In genomic region chr1:164988982-164989381, GRCm38 (mm10) we compare ENCODE assay signal across 18 mouse cellular contexts. TPM values are rescaled to one million over a fixed set of nuclear protein-coding genes. Genes with fewer than 3 reads are reported as not detected.
DNase-seq lines count a peak whose midpoint lies in the region; ATAC-seq and TF ChIP-seq lines count a peak whose summit lies in the region.
"Had no signal": no experiment of that assay in that cellular context is flagged by ENCODE, and none has a peak within 500 bp of the region (broad histone marks: within the 10 kb centered on the region; RNA-seq: fewer than 3 reads in every experiment).

No protein-coding gene starts in this region.

- H3K27ac ChIP-seq in forebrain, postnatal 0 days (ENCODE audit: low read depth, low read length), result peak overlapping the region; percentile 42; the same call in 1 of the 2 replicates
- no peak overlapping the region for H3K27ac ChIP-seq in forebrain, embryonic 13.5 days
- H3K27ac ChIP-seq: embryonic facial prominence, embryonic 12.5 days; forebrain, embryonic 12.5 days; kidney, embryonic 15.5 days; limb, embryonic 10.5 days; liver, embryonic 13.5 days; macrophage; neural tube, embryonic 13.5 days had no signal

- 51% methylated on average over 1 of the region's 1 CpGs for WGBS in forebrain, postnatal 0 days
- 94% methylated on average over 1 of the region's 1 CpGs for WGBS in forebrain, embryonic 13.5 days

- no peak for TF ChIP-seq CTCF in forebrain, postnatal 0 days (IDR thresholded peaks at IDR 0.05; ENCODE audit: low read depth)

- no peaks in the 10 kb centered on the region for H3K27me3 ChIP-seq in forebrain, postnatal 0 days (ENCODE audit: insufficient read depth, low read length)
- no peaks in the 10 kb centered on the region for H3K27me3 ChIP-seq in forebrain, embryonic 13.5 days
- H3K27me3 ChIP-seq: embryonic facial prominence, embryonic 12.5 days; forebrain, embryonic 12.5 days; kidney, embryonic 15.5 days; liver, embryonic 13.5 days; neural tube, embryonic 13.5 days had no signal

- H3K36me3 ChIP-seq in forebrain, postnatal 0 days (ENCODE audit: insufficient read depth), result no peaks in the 10 kb centered on the region
- no peaks in the 10 kb centered on the region for H3K36me3 ChIP-seq in forebrain, embryonic 13.5 days (ENCODE audit: poor library complexity, severe bottlenecking)
- H3K36me3 ChIP-seq: embryonic facial prominence, embryonic 12.5 days; forebrain, embryonic 12.5 days; kidney, embryonic 15.5 days; limb, embryonic 10.5 days; liver, embryonic 13.5 days; neural tube, embryonic 13.5 days had no signal

- no peak overlapping the region for H3K4me2 ChIP-seq in forebrain, postnatal 0 days (ENCODE audit: low read depth)
- H3K4me2 ChIP-seq in forebrain, embryonic 13.5 days, result no peak overlapping the region
- H3K4me2 ChIP-seq: embryonic facial prominence, embryonic 12.5 days; forebrain, embryonic 12.5 days; kidney, embryonic 15.5 days; liver, embryonic 13.5 days; neural tube, embryonic 13.5 days had no signal

- H3K9me3 ChIP-seq in forebrain, postnatal 0 days (ENCODE audit: low read length), result no peaks in the 10 kb centered on the region
- H3K9me3 ChIP-seq in forebrain, embryonic 13.5 days (replicated peaks), result peaks cover 2% of the 10 kb centered on the region; the same call in 1 of the 2 replicates
- H3K9me3 ChIP-seq: embryonic facial prominence, embryonic 12.5 days; limb, embryonic 10.5 days had no signal

- intact Hi-C loops in left cerebral cortex, postnatal 4 days (cut with DNase I), result no loop called here
- intact Hi-C loops in left cerebral cortex, postnatal 10 days (cut with DNase I), result no loop called here

- ATAC-seq in forebrain, postnatal 0 days, result peak; percentile 78
- ATAC-seq in forebrain, embryonic 13.5 days, result no peak
- ATAC-seq in megakaryocyte progenitor cell, adult 5-6 weeks (replicated peaks; ENCODE audit: poor library complexity), result no peak

- H3K4me1 ChIP-seq in forebrain, postnatal 0 days (ENCODE audit: insufficient read depth), result no peaks in the 10 kb centered on the region
- peaks cover 8% of the 10 kb centered on the region; the same call in 1 of the 2 replicates for H3K4me1 ChIP-seq in forebrain, embryonic 13.5 days
- H3K4me1 ChIP-seq: forebrain, embryonic 12.5 days; kidney, embryonic 15.5 days; limb, embryonic 10.5 days; liver, embryonic 13.5 days had no signal

- DNase-seq in forebrain, postnatal 0 days, result peak; percentile 62
- DNase-seq in left cerebral cortex, postnatal 4 days, result peak; percentile 39
- DNase-seq in left cerebral cortex, postnatal 10 days (ENCODE audit: extremely low spot score in 1 of 2, low spot score in 2 of 2), result no peak
- peak; percentile 92 for DNase-seq in adipocyte (ENCODE audit: low spot score)
- peak; percentile 16 to 47 for DNase-seq in gastrocnemius, adult 8-10 months (ENCODE audit: low spot score in 2 of 2)
- DNase-seq: cerebellum, adult 9-10 months; liver, embryonic 13.5 days had no signal

- H3K4me3 ChIP-seq in forebrain, postnatal 0 days (ENCODE audit: low read depth, low read length), result no peak overlapping the region
- H3K4me3 ChIP-seq in forebrain, embryonic 13.5 days, result no peak overlapping the region
- H3K4me3 ChIP-seq: embryonic facial prominence, embryonic 12.5 days; forebrain, embryonic 12.5 days; kidney, embryonic 15.5 days; limb, embryonic 10.5 days; liver, embryonic 13.5 days; neural tube, embryonic 13.5 days had no signal

- no peak overlapping the region for H3K9ac ChIP-seq in forebrain, postnatal 0 days
- no peak overlapping the region for H3K9ac ChIP-seq in forebrain, embryonic 13.5 days
- H3K9ac ChIP-seq: embryonic facial prominence, embryonic 12.5 days; forebrain, embryonic 12.5 days; kidney, embryonic 15.5 days; liver, embryonic 13.5 days; neural tube, embryonic 13.5 days had no signal

RNA-seq across cellular contexts. Expression of gene Xcl1, which starts 53.7 kb away (rescaled TPM):
- not detected in 2 replicates for total RNA-seq in forebrain, postnatal 0 days (2014; rRNA removed)
- polyA plus RNA-seq in forebrain, postnatal 0 days (2015; fragmentation: Nextera tagmentation; extraction: Ambion mirVana), result not detected in 2 replicates
- polyA plus RNA-seq in forebrain, embryonic 13.5 days (2015; fragmentation: Nextera tagmentation; extraction: Ambion mirVana), result not detected in 2 replicates
- total RNA-seq in left cerebral cortex, postnatal 4 days (2021), result not detected
- not detected for total RNA-seq in left cerebral cortex, postnatal 10 days (2021)
- not detected for total RNA-seq in gastrocnemius, adult 8-10 months (2022)
- total RNA-seq in megakaryocyte progenitor cell, adult 5-6 weeks (2015), result 0.52 and 0.66 TPM in 2 replicates
- 1.6 TPM in 1 of 2 replicates, not detected in the other for total RNA-seq in megakaryocyte progenitor cell, adult 5-6 weeks (2017)
- total RNA-seq: MEL had no signal
- polyA plus RNA-seq: embryonic facial prominence, embryonic 12.5 days; forebrain, embryonic 12.5 days; heart, postnatal 0 days; kidney, embryonic 15.5 days; limb, embryonic 10.5 days; liver, embryonic 13.5 days; macrophage; midbrain, embryonic 16.5 days; neural tube, embryonic 13.5 days had no signal

Comparison
In these comparisons a context has a peak if more than half of its experiments do, and no peak if none do; other contexts are left out.
1. DNase-seq: peak in forebrain, postnatal 0 days (single experiment), left cerebral cortex, postnatal 4 days (single experiment), adipocyte (single experiment) and gastrocnemius, adult 8-10 months (2 of 2); none in left cerebral cortex, postnatal 10 days (0 of 2).